Mouse (Mus musculus) cortical plate, adult 2 months (tissue): Measurements from ENCODE around the gene Ggcx.

Experiments used
- CTCF ChIP-seq: fragments of 200-500 bp; IDR thresholded peaks from 2 replicates; pipeline ENCODE4 v1.5.1; 2011; ENCODE audit warnings: mild to moderate bottlenecking, control low read depth, low read length; ENCODE audit not compliant: insufficient read depth; ENCODE audit errors: extremely low read depth
- POLR2A ChIP-seq: fragments of 200-500 bp; IDR thresholded peaks from 2 replicates; pipeline ENCODE4 v1.6.1; 2011; ENCODE audit warnings: mild to moderate bottlenecking, low read length, control low read depth; ENCODE audit not compliant: insufficient read depth; ENCODE audit errors: extremely low read depth

GRCm38 (mm10) chr6:72418279-72418678, 4.2 kb downstream of the Ggcx start:
- no peak for TF ChIP-seq CTCF
- no peak for TF ChIP-seq POLR2A
